Mouse (Mus musculus) testis, adult 2 months (tissue): ENCODE measurements at regions not wholly inside any gene's neighbourhood (a gene's known extent, or its start where the extent isn't known, plus 50 kb on each side); places are given as distances from the start of the nearest gene placed in this dataset.
A peak's percentile ranks its signal among the peaks of the same experiment; 100 is the strongest.

Source experiments
- H3K27ac ChIP-seq: fragments of 200-500 bp; 2 replicates; pipeline ENCODE4 v1.5.1; 2012; ENCODE audit warnings: low read depth, low read length; ENCODE audit not compliant: control insufficient read depth, insufficient read depth
- H3K27me3 ChIP-seq: fragments of 200-500 bp; 2 replicates; pipeline ENCODE4 v1.6.1; 2012; ENCODE audit warnings: mild to moderate bottlenecking, low read length, moderate library complexity; ENCODE audit not compliant: control insufficient read depth, insufficient read depth
- H3K36me3 ChIP-seq: fragments of 200-500 bp; 2 replicates; pipeline ENCODE4 v1.6.1; 2012; ENCODE audit warnings: mild to moderate bottlenecking, low read length; ENCODE audit not compliant: control insufficient read depth, insufficient read depth
- H3K4me1 ChIP-seq: fragments of 200-500 bp; 2 replicates; pipeline ENCODE4 v1.6.1; 2012; ENCODE audit warnings: low read length; ENCODE audit not compliant: control insufficient read depth, insufficient read depth
- H3K4me3 ChIP-seq: fragments of 200-500 bp; 2 replicates; pipeline ENCODE4 v1.5.1; 2012; ENCODE audit warnings: low read depth, mild to moderate bottlenecking, low read length, moderate library complexity, mixed read lengths; ENCODE audit not compliant: control insufficient read depth
- CTCF ChIP-seq: fragments of 200-500 bp; IDR thresholded peaks from 2 replicates; pipeline ENCODE4 v1.5.1; 2012; ENCODE audit warnings: low read depth, mild to moderate bottlenecking, inconsistent platforms, low read length, moderate library complexity; ENCODE audit not compliant: control insufficient read depth, insufficient read depth, insufficient replicate concordance
- POLR2A ChIP-seq: fragments of 200-500 bp; IDR thresholded peaks from 2 replicates; pipeline ENCODE4 v1.6.1; 2012; ENCODE audit warnings: low read depth, mild to moderate bottlenecking, inconsistent platforms, low read length, moderate library complexity; ENCODE audit not compliant: control insufficient read depth

DNA sequence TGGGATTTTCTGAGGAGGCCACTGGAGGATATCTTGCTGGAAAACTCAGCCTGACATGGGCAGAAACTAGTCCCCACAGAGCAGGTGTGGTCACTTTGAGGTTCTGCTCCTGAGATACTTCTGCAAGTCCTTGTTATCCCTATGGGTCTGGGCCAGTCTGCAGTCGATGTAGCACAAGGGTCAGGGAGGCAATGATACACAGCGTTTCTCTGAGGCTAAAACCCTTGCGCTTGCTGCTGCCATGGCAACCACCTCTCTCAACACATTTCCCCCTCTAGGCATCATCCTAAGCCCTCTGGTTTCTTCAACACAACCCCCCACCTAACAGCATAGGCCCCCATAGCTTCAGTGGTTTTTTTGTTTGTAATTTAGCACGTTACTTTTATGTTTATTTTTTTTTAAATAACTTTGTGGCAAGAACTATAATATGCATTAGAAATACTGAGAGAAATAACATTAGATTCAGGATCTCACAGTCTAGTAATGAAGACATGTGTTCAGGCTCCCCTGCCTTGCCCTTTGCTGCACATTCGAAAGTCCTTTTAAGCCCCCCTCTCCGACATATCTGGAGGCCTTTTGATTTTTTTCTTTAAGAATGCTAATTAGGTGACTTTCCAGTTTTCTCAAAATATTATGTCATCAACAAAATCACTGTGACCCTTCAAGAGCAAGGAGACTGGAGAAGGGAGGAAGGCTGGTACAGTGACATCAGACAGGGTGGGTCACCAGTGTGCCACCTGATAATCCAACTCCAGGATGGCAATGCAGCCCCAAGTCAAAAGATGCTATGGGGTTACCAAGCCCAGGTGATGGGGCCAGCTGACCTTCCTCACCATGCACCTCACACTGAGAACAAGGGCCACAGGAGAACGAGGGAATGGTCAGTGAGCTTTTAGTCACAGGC lies 483.7 kb upstream of the Atp11b start:
- Histone ChIP-seq H3K36me3 (no peaks in the 10 kb centered on the region), H3K27ac (no peak overlapping the region), H3K27me3 (no peaks in the 10 kb centered on the region), H3K4me3 (no peak overlapping the region), H3K4me1 (no peaks in the 10 kb centered on the region)
- TF ChIP-seq CTCF (no peak), POLR2A (no peak)

DNA sequence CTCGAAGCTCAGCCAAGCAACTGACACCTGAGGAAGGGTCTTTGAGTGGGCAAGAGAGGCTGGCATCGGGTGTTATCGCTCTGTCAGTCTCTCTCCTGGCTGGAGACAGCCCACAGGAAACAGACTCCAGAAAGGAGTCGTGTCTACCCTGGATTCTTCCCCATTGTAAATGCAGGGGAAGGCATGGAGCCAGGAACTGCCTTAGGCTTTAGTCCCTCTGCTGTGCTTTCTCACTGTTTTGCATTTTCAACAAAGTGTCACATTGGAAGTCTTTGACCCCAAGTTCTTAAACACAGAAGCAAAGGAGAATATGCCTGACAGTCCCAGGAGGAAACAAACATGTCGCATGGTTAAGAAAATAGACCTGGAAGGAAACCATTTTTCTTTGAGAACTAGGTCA lies 480.4 kb upstream of the Atp11b start:
- no peaks in the 10 kb centered on the region for H3K36me3 ChIP-seq
- TF ChIP-seq CTCF: no peak
- TF ChIP-seq POLR2A: no peak
- no peaks in the 10 kb centered on the region for H3K27me3 ChIP-seq

DNA sequence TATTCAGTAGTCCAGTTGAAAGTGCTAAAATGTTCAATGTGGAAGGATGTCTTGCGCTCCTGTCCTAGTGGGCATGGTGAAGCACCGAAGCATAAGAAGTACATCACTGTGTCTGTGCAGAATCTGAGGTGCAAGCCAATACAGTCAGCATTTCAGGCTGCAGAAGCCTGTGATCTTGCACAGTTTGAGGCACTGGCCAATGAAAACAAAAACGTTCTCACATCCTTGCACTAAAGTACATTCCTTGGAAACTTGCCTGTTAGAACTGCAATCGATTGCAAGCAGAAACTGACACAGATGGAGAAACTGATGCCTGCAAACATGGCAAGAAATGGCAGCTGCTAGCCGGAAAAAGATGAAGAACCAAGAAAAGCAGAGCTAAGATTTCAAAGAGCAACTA lies 472.9 kb upstream of the Atp11b start:
- Histone ChIP-seq H3K27ac (no peak overlapping the region), H3K4me3 (no peak overlapping the region), H3K27me3 (no peaks in the 10 kb centered on the region), H3K36me3 (no peaks in the 10 kb centered on the region), H3K4me1 (no peaks in the 10 kb centered on the region)
- TF ChIP-seq CTCF: no peak
- no peak for TF ChIP-seq POLR2A

More for the DNA sequence above, 480.4 kb upstream of the Atp11b start:
- Histone ChIP-seq H3K4me3 (peak overlapping the region; percentile 6), H3K4me1 (no peaks in the 10 kb centered on the region), H3K27ac (no peak overlapping the region)

DNA sequence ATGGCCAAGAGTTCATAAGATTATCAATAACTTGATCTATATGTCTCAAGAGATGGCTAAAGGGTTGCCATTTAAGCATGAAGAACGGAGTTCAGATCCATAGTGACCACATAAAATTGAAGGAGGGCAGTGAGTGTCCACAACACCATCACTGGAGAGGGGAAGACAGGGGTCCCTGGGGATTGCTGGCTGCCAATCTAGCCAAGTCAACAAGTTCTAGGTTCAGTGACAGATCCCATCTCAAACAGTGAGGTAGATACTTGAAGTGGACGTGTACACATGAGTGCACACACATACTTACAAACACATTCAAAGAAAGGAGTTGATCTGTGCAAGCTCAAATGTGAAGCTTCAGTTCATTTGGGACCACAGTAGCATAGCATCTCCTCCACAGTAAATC lies 471.8 kb upstream of the Atp11b start:
- Histone ChIP-seq H3K27ac (no peak overlapping the region), H3K4me3 (no peak overlapping the region), H3K27me3 (no peaks in the 10 kb centered on the region)

DNA sequence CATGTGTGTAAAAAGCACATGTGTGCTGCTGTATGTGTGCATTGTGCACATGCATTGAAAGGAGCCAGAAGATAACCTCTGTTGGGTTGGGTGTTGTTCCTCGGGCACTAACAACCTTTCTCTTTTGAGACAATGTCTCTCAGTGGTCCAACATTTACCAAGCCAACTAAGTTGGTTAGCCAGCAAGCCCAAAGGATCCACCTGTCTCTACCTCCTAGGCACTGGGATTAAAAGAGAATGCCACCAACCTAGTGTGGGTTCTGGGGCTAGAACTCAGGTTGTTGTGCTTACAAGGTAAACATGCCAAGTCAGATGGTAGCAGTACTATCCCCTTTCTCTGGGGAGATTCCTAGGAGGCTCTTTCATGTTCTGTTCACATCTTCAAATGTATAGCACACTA lies 459.1 kb upstream of the Atp11b start:
- H3K27me3 ChIP-seq: no peaks in the 10 kb centered on the region
- no peak overlapping the region for H3K4me3 ChIP-seq
- H3K36me3 ChIP-seq: no peaks in the 10 kb centered on the region
- H3K4me1 ChIP-seq: no peaks in the 10 kb centered on the region
- TF ChIP-seq CTCF: no peak
- no peak for TF ChIP-seq POLR2A
- H3K27ac ChIP-seq: no peak overlapping the region

More for the DNA sequence above, 471.8 kb upstream of the Atp11b start:
- TF ChIP-seq CTCF: no peak
- no peak for TF ChIP-seq POLR2A
- Histone ChIP-seq H3K36me3 (no peaks in the 10 kb centered on the region), H3K4me1 (no peaks in the 10 kb centered on the region)

DNA sequence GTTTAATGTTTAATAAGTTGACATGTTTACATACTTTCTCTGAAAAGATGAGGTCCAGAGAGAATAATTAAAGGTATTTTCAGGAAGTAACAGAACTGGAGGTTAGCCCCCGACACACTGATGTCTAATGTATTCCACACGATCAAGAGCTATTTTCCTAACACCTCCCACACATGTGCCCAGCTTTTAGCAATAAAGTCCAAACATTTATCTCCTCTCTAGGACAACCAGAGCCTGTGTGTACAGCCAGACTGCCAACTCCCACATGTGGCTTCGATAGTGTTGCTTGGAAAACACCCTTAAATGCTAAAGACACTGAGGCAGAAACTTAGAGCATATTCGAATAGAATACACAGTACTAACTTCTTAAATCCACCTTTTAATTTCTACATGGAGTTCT lies 458.2 kb upstream of the Atp11b start:
- TF ChIP-seq CTCF (no peak), POLR2A (no peak)
- H3K36me3 ChIP-seq: no peaks in the 10 kb centered on the region
- H3K4me3 ChIP-seq: no peak overlapping the region
- H3K4me1 ChIP-seq: no peaks in the 10 kb centered on the region
- H3K27ac ChIP-seq: no peak overlapping the region
- H3K27me3 ChIP-seq: no peaks in the 10 kb centered on the region

DNA sequence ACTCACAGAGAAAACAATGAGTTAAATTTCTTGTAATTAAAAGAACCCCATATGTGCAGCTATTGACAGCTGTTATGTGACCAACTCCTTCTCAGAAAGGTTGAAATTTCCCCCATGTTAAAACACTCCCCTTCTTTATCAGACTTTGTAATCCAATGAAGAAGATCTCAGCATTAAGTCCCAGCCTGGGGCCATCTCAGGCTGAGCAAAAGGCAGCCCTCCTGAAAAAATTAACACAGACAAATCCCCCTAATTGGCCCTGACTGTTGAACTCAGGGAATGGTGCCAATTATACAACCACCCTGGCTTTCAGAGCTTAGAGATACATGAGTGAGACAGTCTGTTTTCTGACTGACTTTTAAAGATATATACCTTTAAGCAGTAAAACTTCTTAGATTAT lies 454.9 kb upstream of the Atp11b start:
- Histone ChIP-seq H3K4me1 (no peaks in the 10 kb centered on the region), H3K27ac (no peak overlapping the region), H3K4me3 (no peak overlapping the region), H3K27me3 (no peaks in the 10 kb centered on the region), H3K36me3 (no peaks in the 10 kb centered on the region)
- no peak for TF ChIP-seq CTCF
- no peak for TF ChIP-seq POLR2A
